Mouse (Mus musculus) kidney, embryonic 16.5 days (tissue): Measurements from ENCODE around the gene Comtd1. TPM values are rescaled to one million over a fixed set of nuclear protein-coding genes. Genes with fewer than 3 reads are reported as not detected.
A peak's percentile ranks its signal among the peaks of the same experiment; 100 is the strongest.

Experiments used
- ATAC-seq: fragments of 200-750 bp; cut with Nextera tagmentation; 2 replicates; pipeline ENCODE4 v1.8.0; 2017; ENCODE audit warnings: moderate TSS enrichment; ENCODE audit not compliant: low FRiP score, low TSS enrichment
- H3K27ac ChIP-seq: fragments of 300-500 bp; sonication (generic); 2 replicates; pipeline ENCODE4 v1.5.1; 2014; ENCODE audit warnings: low read length
- H3K27me3 ChIP-seq: fragments of 300-500 bp; sonication (generic); 2 replicates; pipeline ENCODE4 v1.6.1; 2014; ENCODE audit warnings: low read length, control low read depth, mixed read lengths; ENCODE audit not compliant: insufficient read depth
- H3K36me3 ChIP-seq: fragments of 300-500 bp; sonication (generic); 2 replicates; pipeline ENCODE4 v1.6.1; 2014; ENCODE audit warnings: low read length, control low read depth, mixed read lengths; ENCODE audit not compliant: insufficient read depth
- H3K4me1 ChIP-seq: fragments of 300-500 bp; sonication (generic); 2 replicates; pipeline ENCODE4 v1.6.1; 2014; ENCODE audit warnings: low read length, control low read depth, mixed read lengths; ENCODE audit not compliant: insufficient read depth
- H3K4me2 ChIP-seq: fragments of 300-500 bp; sonication (generic); replicated peaks from 2 replicates; pipeline ENCODE4 v1.6.1; 2014; ENCODE audit warnings: low read depth, low read length
- H3K4me3 ChIP-seq: fragments of 300-500 bp; sonication (generic); 2 replicates; pipeline ENCODE4 v1.5.1; 2014; ENCODE audit warnings: mild to moderate bottlenecking, low read length
- H3K9ac ChIP-seq: fragments of 300-500 bp; sonication (generic); replicated peaks from 2 replicates; pipeline ENCODE4 v1.6.1; 2014; ENCODE audit warnings: low read length
- H3K9me3 ChIP-seq: fragments of 300-500 bp; sonication (generic); 2 replicates; pipeline ENCODE4 v1.6.1; 2016; ENCODE audit warnings: low read length, control low read depth
- WGBS: fragments of 180-500 bp; shearing (Covaris S2); extraction: QIAGEN DNeasy Blood & Tissue Kit; methylation state at CpG from one replicate; pipeline ENCODE4 v1.1.7; 2014; 5-methylcytosine and 5-hydroxymethylcytosine counted together
- polyA plus RNA-seq: library from polyadenylated mRNA; unstranded; fragments of >200 nt; fragmentation: Nextera tagmentation; extraction: Ambion mirVana; gene quantifications from 2 replicates; pipeline ENCODE4 v1.2.1, GENCODE M21; 2015

Gene Comtd1
- polyA plus RNA-seq, 1 experiment from 2014 or later, result 36.2 TPM

DNA sequence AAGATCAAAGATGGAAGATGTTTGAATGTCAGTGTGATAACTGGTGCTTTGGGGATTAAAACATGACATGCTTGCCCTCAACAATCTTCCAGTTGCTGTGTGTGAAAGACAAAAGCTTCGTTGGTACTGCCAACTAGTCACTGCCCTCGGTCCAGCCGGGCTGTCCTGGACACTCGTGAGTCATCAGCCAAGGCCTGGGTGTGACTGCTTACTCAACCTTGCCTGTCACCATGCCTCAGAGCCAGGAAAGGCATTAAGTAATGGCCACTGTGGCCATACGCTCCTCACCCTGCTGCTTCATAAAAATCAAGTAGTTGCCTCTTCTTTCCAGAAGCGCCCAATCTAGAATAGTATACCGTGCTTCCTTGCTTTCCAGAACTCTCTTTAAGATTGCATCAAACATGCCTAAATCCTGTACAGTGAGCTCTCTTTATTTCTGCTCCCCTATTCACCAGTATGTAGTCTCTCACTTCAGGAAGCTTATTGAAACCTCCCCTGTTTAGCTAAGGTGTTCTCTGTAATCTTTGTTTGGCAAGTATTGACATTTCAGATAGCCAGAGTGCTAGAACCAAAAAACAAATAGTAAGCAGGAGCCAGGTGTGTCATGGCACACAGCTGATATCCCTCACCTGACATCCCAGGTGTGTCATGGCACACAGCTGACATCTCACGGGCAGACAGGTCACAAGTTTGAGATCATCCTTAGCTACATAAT is 40.4 kb downstream of the Comtd1 start:
- Histone ChIP-seq H3K9ac (no peak overlapping the region), H3K9me3 (no peaks in the 10 kb centered on the region), H3K4me2 (no peak overlapping the region), H3K36me3 (no peaks in the 10 kb centered on the region), H3K27ac (no peak overlapping the region), H3K27me3 (no peaks in the 10 kb centered on the region), H3K4me1 (0 out of 2 replicates have a peak, but pooled peaks cover 3% of the 10 kb centered on the region), H3K4me3 (no peak overlapping the region)
- no peak for ATAC-seq
- 77% methylated on average over 8 of the region's 8 CpGs for WGBS

DNA sequence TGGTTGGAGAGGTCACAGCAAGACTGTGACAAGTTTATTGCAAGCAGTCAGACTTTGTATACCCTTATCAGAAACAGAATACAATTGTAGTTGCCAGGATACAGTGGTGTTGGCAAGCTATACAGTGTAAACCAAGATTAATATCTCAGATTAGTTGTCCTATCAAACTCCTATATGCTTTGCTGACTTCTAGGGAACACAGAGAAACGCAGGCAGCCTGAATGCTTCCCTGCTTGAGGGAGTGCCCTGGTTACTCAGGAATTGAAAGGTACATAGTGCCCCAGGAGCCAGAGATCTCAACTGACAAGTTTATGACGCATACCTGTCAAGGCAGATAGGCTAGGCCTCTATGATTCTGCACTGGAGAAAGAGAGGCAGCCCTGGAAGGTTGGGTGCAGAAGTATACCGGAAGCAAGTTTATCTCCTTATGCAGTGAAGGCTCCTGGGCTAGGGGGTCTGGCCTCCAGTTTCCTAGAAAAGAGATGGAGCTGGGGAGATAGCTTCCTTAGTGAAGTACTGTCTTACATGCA is 42.1 kb downstream of the Comtd1 start:
- no peak overlapping the region for H3K9ac ChIP-seq
- H3K9me3 ChIP-seq, result no peaks in the 10 kb centered on the region
- peaks cover 4% of the 10 kb centered on the region; the same call in 1 of the 2 replicates for H3K36me3 ChIP-seq
- ATAC-seq, result 0 out of 2 replicates have a peak, but pooled peaks have one; percentile 35
- no peaks in the 10 kb centered on the region for H3K27me3 ChIP-seq
- H3K27ac ChIP-seq, result peak overlapping the region; percentile 27; the same call in 1 of the 2 replicates
- no peak overlapping the region for H3K4me2 ChIP-seq
- no peaks in the 10 kb centered on the region for H3K4me1 ChIP-seq
- H3K4me3 ChIP-seq, result no peak overlapping the region
- WGBS, result 73% methylated on average over 3 of the region's 3 CpGs

DNA sequence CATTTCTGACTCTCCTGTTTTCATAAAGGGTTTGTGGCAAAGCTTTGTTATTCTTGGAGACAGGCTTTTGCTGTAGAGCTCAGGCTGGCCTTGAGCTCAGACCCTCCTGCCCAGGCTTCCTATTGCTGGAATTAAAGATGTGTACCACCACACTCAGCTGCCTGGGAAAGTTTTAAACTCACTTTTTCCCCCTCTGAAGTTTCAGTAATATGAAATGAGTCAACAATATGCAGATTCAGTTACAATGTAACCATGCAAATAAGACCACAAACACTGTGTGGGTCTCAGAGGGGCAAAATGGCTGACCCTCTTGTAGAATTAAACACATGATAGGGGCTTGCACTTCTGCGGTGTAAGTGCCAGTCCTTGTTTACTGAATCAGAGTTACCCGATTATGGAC is 42.6 kb downstream of the Comtd1 start:
- peak overlapping the region; percentile 27; the same call in 1 of the 2 replicates for H3K27ac ChIP-seq

GRCm38 (mm10) chr14:21802543-21803206 is 46.1 kb downstream of the Comtd1 start:
- Histone ChIP-seq H3K4me1 (no peaks in the 10 kb centered on the region), H3K9me3 (no peaks in the 10 kb centered on the region), H3K4me2 (no peak overlapping the region), H3K27me3 (no peaks in the 10 kb centered on the region), H3K9ac (no peak overlapping the region), H3K4me3 (no peak overlapping the region), H3K36me3 (peaks cover 13% of the 10 kb centered on the region), H3K27ac (no peak overlapping the region)
- no peak for ATAC-seq
- 92% methylated on average over 6 of the region's 6 CpGs for WGBS

More for the DNA sequence above, 42.6 kb downstream of the Comtd1 start:
- H3K9me3 ChIP-seq, result no peaks in the 10 kb centered on the region
- no peaks in the 10 kb centered on the region for H3K4me1 ChIP-seq
- no peak overlapping the region for H3K4me3 ChIP-seq
- H3K4me2 ChIP-seq, result no peak overlapping the region
- no peak for ATAC-seq
- H3K9ac ChIP-seq, result no peak overlapping the region
- no peaks in the 10 kb centered on the region for H3K27me3 ChIP-seq
- peaks cover 4% of the 10 kb centered on the region; the same call in 1 of the 2 replicates for H3K36me3 ChIP-seq
- 48% methylated on average over 2 of the region's 2 CpGs for WGBS

DNA sequence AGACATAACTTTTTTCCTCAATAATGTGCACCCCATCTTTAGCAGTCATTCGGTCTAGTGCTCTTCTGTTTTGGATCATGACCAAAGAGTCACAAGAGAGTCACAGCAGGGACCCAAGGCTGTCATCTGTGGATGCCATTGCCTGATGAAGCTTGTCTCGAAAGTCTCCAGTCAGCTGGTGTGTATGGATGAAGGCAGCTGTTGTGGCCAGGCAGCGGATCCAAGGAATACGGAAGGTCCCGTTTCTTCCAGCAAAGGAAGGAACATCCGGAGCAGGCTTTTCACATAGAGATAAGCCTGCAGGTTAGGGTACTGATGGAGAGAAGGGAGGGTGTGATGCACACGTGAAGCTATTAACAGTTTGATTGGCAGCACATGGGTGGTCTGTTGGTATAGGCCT is 47.2 kb downstream of the Comtd1 start:
- H3K9me3 ChIP-seq, result no peaks in the 10 kb centered on the region
- H3K9ac ChIP-seq, result no peak overlapping the region
- H3K27ac ChIP-seq, result no peak overlapping the region
- 88% methylated on average over 7 of the region's 7 CpGs for WGBS
- no peak overlapping the region for H3K4me2 ChIP-seq
- no peak for ATAC-seq
- H3K27me3 ChIP-seq, result no peaks in the 10 kb centered on the region
- no peak overlapping the region for H3K4me3 ChIP-seq
- H3K4me1 ChIP-seq, result no peaks in the 10 kb centered on the region
- peaks cover 13% of the 10 kb centered on the region for H3K36me3 ChIP-seq

GRCm38 (mm10) chr14:21800641-21801040 is 48.1 kb downstream of the Comtd1 start:
- peaks cover 13% of the 10 kb centered on the region for H3K36me3 ChIP-seq
- no peaks in the 10 kb centered on the region for H3K27me3 ChIP-seq
- no peak for ATAC-seq
- no peak overlapping the region for H3K27ac ChIP-seq
- no peak overlapping the region for H3K4me2 ChIP-seq
- 91% methylated on average over 4 of the region's 4 CpGs for WGBS
- no peaks in the 10 kb centered on the region for H3K9me3 ChIP-seq
- no peaks in the 10 kb centered on the region for H3K4me1 ChIP-seq
- H3K4me3 ChIP-seq, result no peak overlapping the region
- H3K9ac ChIP-seq, result no peak overlapping the region

Other genes with a start within 250 kb of the Comtd1 start
- 0.22 TPM in 1 of 2 replicates, not detected in the other for gene Dupd1, start 134.4 kb downstream of the Comtd1 start, polyA plus RNA-seq
- gene Samd8, start 98.4 kb downstream of the Comtd1 start, polyA plus RNA-seq, result 8.7 and 11.1 TPM in 2 replicates
- gene Dusp13, start 97.8 kb downstream of the Comtd1 start, polyA plus RNA-seq, result 0.14 and 0.17 TPM in 2 replicates
- gene Vdac2, start 23.7 kb downstream of the Comtd1 start, polyA plus RNA-seq, result 344 and 350 TPM in 2 replicates
- gene Zfp503, start 140.6 kb upstream of the Comtd1 start, polyA plus RNA-seq, result 24.6 and 27.5 TPM in 2 replicates
- 0.45 and 0.76 TPM in 2 replicates for gene Lrmda, start 170.7 kb upstream of the Comtd1 start, polyA plus RNA-seq